Mouse (Mus musculus) liver, adult 2 months (tissue): ENCODE data around the gene Tfap2d.

Source experiments
- CTCF ChIP-seq: fragments of 200-500 bp; IDR thresholded peaks from 2 replicates; pipeline ENCODE4 v1.5.1; 2011; ENCODE audit warnings: low read depth, low read length, control low read depth
- POLR2A ChIP-seq: fragments of 200-500 bp; IDR thresholded peaks from 2 replicates; pipeline ENCODE4 v1.6.1; 2011; ENCODE audit warnings: low read length, control low read depth; ENCODE audit not compliant: insufficient read depth; ENCODE audit errors: extremely low read depth

DNA sequence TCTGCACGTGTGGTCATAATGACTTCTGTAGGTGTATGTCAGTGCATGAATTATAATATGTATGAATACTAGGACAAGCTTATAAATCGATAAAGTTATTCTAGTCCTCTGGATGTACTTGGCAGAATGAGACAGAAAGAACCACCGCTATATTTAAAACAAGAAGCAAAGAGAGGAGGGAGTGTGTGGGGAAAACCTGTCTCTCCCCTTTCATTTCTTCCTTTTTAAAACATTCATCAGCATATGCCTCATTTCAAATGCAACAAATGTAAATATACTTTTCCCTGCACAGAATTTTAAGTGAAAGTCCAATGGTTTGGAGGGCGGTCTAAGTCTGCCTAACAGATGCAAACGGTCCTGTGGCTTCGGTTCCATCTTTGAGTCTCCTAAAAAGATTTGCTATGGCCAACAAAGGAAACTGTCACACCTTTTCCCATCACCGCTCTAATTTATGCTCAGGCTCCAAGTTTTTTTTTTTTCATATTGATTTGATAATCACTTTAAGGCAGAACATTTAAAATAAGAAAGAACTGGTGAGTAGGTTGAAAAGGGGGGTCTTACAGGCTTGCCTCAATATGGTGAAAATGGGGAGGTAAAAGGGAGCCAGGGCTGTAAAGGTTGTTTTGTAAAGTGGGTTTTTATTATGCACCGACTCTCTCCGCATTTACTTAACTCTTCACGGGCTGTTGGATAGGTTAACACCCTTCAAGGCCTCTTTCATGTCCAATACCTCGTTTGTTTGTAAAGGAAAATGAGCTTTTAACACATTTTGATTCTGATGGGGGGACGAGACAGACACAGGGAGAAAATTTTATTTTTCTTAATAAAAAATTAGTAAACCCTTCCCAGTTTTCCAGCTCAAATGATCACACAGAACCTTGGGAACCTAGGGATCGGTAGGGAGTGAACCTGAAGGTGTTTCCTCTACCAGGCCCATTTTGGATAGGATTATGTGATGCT, 4.3 kb downstream of the Tfap2d start:
- TF ChIP-seq CTCF = no peak
- no peak for TF ChIP-seq POLR2A
